Mouse (Mus musculus) adrenal gland, postnatal 4 days (tissue): ENCODE measurements around the gene Zbtb16. TPM values are rescaled to one million over a fixed set of nuclear protein-coding genes. Genes with fewer than 3 reads are reported as not detected.

ENCODE experiments used
- DNase-seq, 2 experiments: peaks; one replicate each; pipeline ENCODE4 v3.0.0; 2021 to 2022; ENCODE audit warnings: low spot score in 2 of 2, mixed read lengths in 2 of 2
- total RNA-seq, 2 experiments: library from RNA; stranded (reverse); gene quantifications; 2 replicates each; pipeline ENCODE4 v1.2.3; 2021

Gene Zbtb16
- total RNA-seq, 2 experiments from 2014 or later, result 32.4 to 47.4 TPM

GRCm38 (mm10) chr9:48678426-48679358, 157.3 kb downstream of the Zbtb16 start:
- no peak for DNase-seq

- no peak for DNase-seq
Observed at GRCm38 (mm10) chr9:48675151-48675790, 160.8 kb downstream of the Zbtb16 start.

- no peak for DNase-seq
Observed at GRCm38 (mm10) chr9:48674359-48675015, 161.5 kb downstream of the Zbtb16 start.

GRCm38 (mm10) chr9:48673804-48674203, 162.2 kb downstream of the Zbtb16 start:
- no peak for DNase-seq

- no peak for DNase-seq
Observed at GRCm38 (mm10) chr9:48673213-48673612, 162.8 kb downstream of the Zbtb16 start.

GRCm38 (mm10) chr9:48671841-48672240, 164.2 kb downstream of the Zbtb16 start:
- no peak for DNase-seq

- no peak for DNase-seq
Observed at GRCm38 (mm10) chr9:48670156-48670555, 165.9 kb downstream of the Zbtb16 start.

GRCm38 (mm10) chr9:48669672-48670071, 166.3 kb downstream of the Zbtb16 start:
- DNase-seq, result no peak

- DNase-seq, result no peak
Observed at GRCm38 (mm10) chr9:48666702-48667101, 169.3 kb downstream of the Zbtb16 start.

GRCm38 (mm10) chr9:48663052-48663433, 173.0 kb downstream of the Zbtb16 start:
- DNase-seq, result no peak

- no peak for DNase-seq
Observed at GRCm38 (mm10) chr9:48662361-48663051, 173.5 kb downstream of the Zbtb16 start.

GRCm38 (mm10) chr9:48661225-48662023, 174.6 kb downstream of the Zbtb16 start:
- DNase-seq, result no peak

- no peak for DNase-seq
Observed at GRCm38 (mm10) chr9:48655525-48656169, 180.4 kb downstream of the Zbtb16 start.

- DNase-seq, result no peak
Observed at GRCm38 (mm10) chr9:48654730-48655129, 181.3 kb downstream of the Zbtb16 start.

GRCm38 (mm10) chr9:48653399-48654070, 182.5 kb downstream of the Zbtb16 start:
- no peak for DNase-seq

- no peak for DNase-seq
Observed at GRCm38 (mm10) chr9:48652026-48652425, 184.0 kb downstream of the Zbtb16 start.

- no peak for DNase-seq
Observed at GRCm38 (mm10) chr9:48650846-48651245, 185.2 kb downstream of the Zbtb16 start.

- DNase-seq, result no peak
Observed at GRCm38 (mm10) chr9:48649851-48650685, 186.0 kb downstream of the Zbtb16 start.
